Mouse (Mus musculus): ENCODE data around the gene Dand5. TPM values are rescaled to one million over a fixed set of nuclear protein-coding genes. Genes with fewer than 3 reads are reported as not detected.

Dand5 gene
- total RNA-seq, 1 experiment from 2014 or later: 2.8 TPM

DNA sequence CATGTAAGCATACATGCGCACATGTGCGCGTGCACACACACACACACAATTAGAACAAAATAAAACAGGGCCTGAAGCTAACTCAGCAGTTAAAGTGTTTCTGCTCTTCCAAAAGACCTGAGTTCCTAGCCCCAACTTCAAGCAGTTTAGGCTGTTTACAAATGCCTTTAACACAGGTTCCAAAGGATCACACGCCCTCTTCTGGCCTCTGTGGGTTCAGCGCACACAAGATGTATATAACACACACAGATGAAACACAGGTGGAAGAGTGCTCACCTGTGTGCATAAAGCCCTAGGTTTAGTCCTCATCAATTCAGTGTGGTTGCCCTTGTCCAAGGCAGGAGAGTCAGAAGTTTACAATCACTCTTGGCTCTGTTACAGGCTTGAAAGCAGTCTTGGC is 16.6 kb downstream of the Dand5 start:
- ATAC-seq (replicated peaks; ENCODE audit: low read depth, poor library complexity, severe bottlenecking): no peak

DNA sequence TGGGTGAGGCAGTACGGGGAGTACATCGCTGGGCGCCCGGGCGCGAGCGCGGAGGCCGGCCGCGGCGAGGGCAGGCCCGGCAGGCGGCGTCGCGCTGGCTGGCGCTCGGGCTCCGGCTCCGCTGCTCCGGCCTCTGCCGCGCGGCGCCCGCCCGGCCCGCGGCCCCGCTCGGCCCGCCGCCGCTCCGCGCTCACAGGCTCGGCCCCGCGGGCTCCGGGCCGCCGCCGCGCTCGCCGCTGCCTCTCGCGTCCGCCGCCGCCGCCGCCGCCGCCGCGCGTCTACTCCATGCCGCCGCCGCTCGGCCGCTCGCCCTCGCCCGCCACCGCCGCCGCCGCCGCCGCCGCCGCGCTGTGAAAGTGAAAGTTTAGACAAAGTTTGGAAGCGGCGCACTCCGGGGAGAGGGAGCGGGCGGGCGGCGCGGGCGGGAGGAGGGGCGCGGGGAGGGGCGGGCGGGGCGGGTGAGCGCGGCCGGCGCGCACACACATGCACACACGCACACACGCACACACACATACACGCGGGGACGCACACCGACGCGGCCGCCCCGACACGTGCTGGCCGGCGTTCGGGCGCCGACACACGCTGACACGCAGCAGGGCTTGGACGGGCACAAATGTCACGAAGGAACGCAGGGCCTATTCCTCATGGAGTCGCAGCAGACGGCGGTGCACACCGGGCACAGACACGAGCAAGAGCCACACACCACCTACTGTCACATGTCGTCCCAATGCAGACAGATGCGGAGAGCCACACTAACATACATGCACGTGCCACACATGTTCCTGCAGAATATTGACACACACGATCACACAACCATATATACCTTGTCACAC is 22.4 kb downstream of the Dand5 start, which contains the start of gene Nfix:
TSS of gene Nfix (minus strand) at position 346 of the 833 bp plus-strand sequence.
- ATAC-seq (replicated peaks; ENCODE audit: low read depth, poor library complexity, severe bottlenecking): peak; percentile 26; the same call in 1 of the 2 replicates

DNA sequence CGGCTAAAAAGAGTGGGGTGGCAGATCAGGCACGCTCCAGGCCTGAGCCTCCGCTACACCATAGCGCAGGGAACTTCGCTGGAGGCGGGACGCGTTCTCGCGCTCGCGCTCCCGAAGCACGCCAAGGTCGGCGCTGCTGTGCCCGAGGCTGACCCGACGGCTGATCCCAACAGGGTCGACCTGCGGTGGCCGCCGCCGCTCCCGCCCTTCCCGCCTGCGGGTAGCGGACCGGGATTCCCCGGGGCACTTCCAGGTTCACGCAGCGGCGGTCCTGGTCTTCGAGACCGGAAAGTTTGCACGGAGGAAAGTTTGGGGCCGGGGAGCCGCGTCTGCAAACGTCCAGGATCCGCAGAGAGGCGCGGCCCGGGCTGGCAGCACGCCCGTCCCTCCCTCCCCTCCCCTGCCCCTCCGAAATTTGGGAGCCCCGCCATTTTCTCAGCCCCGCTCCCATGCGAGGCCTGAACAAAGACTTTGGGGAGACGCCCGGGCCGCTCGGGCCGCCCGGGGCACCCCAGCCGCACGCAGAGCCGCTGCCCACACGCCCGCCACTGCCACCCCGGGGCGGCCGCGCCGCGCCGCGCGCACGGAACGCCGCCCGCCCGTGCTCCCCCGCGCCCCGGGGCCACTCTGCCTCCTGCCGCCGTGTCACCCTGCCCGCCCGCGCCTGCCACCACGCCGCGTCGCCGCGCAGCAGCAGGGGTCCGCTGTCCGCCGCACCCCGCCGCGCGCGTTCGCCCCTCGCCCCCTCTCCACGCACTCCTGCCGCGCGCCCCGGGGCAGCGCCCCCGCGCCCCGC is 23.3 kb downstream of the Dand5 start:
- peak; percentile 54 for ATAC-seq (replicated peaks; ENCODE audit: low read depth, poor library complexity, severe bottlenecking)

DNA sequence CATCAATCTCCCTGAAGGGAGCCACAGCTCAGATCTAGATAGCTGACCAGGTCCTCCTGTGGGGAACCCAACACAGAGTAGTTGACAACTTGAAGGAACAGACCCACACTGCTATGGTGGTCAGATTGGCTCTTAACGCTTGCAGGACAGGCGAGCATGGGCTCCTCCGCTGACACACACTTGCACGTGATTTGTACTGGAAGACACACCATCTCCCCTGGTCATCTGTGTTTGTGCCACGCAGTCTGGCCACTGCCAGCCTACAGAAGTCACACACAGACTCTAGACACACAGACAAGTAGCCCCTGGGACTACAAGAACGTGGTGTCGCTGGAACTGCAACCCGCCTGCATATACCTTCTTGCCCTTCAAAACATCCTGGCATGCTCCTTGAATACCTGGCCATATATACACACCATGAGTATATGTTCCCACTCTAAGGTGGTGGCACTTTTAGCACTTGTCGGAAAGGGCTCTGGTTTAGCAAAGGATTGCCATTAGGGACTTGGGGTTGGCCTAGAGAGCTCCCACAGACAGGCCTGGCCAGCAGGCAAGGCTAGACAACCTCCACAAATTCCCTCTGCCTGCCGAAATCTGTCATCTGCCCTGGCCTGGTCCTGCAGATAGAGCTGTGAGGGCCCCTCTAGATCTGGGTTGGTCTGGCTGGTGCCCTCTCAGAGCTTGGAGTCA is 24.0 kb downstream of the Dand5 start:
- ATAC-seq (replicated peaks; ENCODE audit: low read depth, poor library complexity, severe bottlenecking): no peak

- no peak for ATAC-seq (replicated peaks; ENCODE audit: low read depth, poor library complexity, severe bottlenecking)
Observed at GRCm38 (mm10) chr8:84797971-84798370, 24.7 kb downstream of the Dand5 start.

GRCm38 (mm10) chr8:84797256-84797797 is 25.3 kb downstream of the Dand5 start:
- no peak for ATAC-seq (replicated peaks; ENCODE audit: low read depth, poor library complexity, severe bottlenecking)

GRCm38 (mm10) chr8:84794486-84794885 is 28.1 kb downstream of the Dand5 start:
- ATAC-seq (replicated peaks; ENCODE audit: low read depth, poor library complexity, severe bottlenecking): no peak

DNA sequence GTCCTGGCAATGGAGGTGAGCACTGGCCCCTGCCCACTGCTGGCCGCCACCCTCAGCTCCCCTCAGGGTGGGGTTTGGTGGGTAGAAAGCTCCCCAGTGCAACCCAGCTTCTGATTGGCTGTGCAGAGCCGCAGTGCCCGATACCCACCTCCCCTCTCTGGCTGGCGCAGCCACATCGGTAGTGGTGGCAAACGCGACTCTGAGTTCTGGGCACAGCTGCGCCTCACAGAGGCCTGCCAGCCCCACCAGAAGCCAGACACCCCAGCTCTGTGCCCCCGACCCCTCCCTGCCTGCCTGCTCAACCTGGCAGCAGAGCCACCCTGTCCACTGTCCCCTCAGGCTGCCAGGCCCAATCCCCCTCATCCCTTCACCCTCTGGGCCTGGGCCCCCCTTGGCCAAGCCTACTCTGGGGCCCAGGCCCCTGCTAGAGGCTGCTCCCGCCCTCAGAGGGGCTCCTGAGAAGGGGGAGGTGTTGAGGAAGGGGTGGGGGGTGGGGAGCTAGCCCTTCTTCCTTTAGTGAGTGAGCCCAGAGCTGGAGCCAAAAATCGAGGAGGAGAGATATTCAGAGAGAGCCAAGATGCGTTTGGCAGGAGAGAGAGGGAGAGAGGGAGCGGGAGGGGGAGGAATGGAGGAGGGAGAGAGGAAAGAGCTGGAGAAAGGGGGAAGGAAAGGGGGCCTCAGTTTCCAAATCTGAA is 28.7 kb downstream of the Dand5 start:
- no peak for ATAC-seq (replicated peaks; ENCODE audit: low read depth, poor library complexity, severe bottlenecking)

DNA sequence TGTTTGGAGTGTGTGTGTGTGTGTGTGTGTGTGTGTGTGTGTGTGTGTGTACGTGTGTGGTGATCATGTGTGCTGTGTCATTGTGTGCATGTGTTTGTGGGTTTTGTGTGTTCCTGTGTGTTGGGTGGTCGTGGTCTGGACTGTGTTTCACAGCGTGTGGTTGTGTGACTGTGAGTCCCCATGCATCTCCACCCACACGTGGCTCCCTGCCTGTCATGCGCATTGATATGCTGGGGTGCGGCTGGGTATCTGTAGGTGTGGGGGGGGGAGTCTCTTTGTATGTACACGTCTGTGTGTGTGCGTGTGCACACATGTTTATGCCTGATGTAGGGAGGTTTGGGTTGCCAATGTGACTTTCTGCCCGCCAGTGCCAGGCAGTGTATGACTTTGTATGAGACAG is 29.5 kb downstream of the Dand5 start:
- ATAC-seq (replicated peaks; ENCODE audit: low read depth, poor library complexity, severe bottlenecking): no peak

DNA sequence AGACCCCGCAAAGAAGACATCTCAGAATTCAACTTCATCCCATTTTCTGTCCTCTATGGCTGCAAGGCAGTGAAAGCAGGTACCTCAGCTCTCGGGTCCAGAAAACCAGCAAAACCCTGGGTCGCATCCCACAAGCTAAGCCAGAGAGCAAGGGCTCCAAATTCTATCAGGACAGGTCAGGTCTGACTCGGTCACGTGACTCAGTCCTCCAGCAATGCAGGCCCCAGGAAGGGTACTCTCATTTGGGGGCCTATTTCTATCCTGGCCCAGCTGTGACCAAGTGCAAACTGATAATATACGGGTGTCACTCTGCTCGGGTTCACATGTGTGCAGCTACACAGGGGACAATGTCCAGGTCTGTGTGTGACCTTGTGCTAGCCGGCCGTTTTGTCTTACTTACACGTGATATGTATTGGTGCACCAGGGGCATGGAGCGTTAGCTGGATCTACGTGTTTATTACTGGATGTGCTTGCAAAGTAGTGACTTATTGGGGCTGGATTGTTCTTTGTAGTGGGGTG is 30.1 kb downstream of the Dand5 start:
- ATAC-seq (replicated peaks; ENCODE audit: low read depth, poor library complexity, severe bottlenecking): no peak

GRCm38 (mm10) chr8:84790537-84790936 is 32.1 kb downstream of the Dand5 start:
- ATAC-seq (replicated peaks; ENCODE audit: low read depth, poor library complexity, severe bottlenecking): no peak

GRCm38 (mm10) chr8:84789855-84790486 is 32.7 kb downstream of the Dand5 start:
- ATAC-seq (replicated peaks; ENCODE audit: low read depth, poor library complexity, severe bottlenecking): no peak

- no peak for ATAC-seq (replicated peaks; ENCODE audit: low read depth, poor library complexity, severe bottlenecking)
Observed at GRCm38 (mm10) chr8:84789345-84789744, 33.3 kb downstream of the Dand5 start.

- ATAC-seq (replicated peaks; ENCODE audit: low read depth, poor library complexity, severe bottlenecking): no peak
Observed at GRCm38 (mm10) chr8:84788896-84789295, 33.7 kb downstream of the Dand5 start.

DNA sequence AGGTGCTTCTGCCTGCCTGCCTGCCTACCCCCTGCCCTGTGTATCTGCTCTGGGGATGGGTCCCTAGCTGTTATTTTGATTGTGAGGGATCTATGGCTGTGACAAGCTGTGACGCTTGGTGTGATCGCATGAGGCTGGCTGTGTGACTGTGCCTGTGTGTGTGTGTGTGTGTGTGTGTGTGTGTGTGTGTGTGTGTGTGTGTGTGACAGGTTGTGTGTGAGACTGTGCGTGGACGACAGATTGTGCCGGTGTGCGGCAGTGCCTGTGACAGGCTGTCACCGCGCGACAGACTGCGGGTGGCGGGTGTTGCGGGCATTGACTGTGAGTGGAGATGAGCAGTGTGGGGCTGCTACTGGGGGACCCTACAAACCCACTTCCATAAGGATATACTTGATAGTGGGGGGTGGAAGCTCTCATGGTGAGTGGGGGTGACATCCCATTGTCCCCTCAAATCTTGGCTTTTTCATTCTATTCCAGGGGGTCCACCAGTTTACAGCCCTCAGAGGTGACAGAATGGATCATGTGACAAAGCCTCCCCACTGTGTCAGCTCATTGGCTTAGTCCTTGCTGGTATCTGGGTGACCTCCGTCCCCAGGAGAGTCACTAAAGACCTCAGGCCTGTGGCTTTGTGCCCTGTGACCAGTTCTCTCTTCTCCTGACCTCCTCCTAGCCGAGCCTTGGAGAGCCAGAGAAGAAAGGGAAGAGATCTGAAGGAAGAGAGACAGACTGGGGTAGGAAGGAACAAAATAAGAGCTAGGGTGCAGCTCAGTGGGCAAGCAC is 34.9 kb downstream of the Dand5 start:
- ATAC-seq (replicated peaks; ENCODE audit: low read depth, poor library complexity, severe bottlenecking): no peak

DNA sequence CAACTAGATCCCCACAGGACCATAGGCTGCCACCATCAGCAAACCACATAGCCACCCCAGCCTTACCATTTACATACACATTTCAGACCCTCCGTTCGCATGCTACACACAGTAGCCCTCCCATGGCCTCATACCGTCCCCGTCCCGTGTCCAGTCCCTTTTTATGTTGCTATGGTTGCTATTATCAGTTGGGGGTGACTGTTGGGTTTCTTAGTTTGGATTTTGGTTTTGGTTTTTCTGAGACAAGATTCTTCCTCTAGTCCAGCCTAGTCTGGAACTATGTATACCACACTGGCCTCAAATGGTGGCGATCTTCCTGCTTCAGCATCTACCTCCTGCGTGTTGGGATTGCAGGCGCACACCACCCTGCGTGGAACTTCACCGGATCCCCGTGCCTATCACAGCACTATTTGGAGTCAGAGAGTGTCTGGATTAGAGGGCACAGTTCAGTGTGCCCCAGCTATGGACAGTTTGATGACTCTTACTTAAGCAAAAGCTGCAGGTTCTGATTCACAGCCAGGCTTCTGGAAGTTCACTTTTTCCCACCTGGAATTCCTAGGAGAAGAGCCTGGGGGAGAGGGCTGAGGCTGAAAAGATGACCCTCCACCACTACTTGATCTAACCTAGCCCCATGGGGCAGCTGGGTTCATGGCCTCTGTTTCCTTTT is 35.7 kb downstream of the Dand5 start:
- no peak for ATAC-seq (replicated peaks; ENCODE audit: low read depth, poor library complexity, severe bottlenecking)

DNA sequence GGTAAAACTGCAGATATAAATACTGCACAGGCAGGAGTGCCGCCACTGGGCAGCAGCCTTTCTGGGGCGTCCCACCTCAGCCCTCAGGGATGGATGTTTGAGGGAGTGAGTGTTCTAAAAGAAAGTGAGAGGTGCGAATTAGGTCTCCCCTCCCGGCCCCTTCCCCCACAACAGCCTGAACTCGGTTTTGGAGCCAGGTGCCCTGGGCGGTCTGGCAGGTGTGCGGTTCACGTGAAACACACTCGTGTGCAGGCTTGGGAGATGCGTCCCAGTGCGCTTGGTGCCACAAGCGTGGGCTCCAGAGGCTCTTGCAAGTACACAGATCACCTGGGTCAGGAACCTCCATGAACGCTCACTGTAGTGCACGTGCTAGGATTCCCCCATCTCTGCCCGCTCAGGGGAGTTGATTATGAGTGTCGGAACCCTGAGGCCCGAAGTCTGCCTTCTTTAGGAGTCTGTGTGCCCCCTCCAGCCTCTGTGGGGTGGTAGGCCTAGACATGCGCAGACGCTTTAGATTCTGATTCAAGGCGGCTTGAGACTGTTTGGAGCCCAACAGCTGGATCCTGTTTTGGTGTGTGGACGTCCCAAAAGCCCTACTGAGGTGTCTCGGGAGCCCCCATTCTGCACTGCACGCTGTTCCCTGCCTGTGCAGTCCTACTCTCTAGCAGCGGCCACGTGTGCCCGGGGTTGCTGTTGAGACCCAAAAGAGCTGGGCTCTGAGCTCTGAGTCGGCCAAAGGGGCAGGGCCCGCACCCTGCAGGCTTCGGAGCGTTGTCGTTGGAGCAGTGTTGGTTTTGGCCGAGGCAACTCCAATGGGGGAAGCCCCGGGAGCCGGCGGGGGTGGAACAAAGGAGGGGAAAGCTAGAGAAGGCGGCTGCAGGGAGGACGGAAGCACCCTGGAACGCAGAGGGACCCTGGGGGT is 36.6 kb downstream of the Dand5 start:
- no peak for ATAC-seq (replicated peaks; ENCODE audit: low read depth, poor library complexity, severe bottlenecking)

All from common myeloid progenitor, adult 5-6 weeks (primary cell).